Mouse (Mus musculus): Measurements from ENCODE around the gene Wdr34. TPM values are rescaled to one million over a fixed set of nuclear protein-coding genes. Genes with fewer than 3 reads are reported as not detected.
"Not testable (repeated sequence)": the region's sequence is repeated elsewhere in the genome, so short reads cannot be mapped to it uniquely, and the experiment has no call there.

Gene Wdr34
- total RNA-seq, 2 experiments from 2014 or later = 7.2 TPM

DNA sequence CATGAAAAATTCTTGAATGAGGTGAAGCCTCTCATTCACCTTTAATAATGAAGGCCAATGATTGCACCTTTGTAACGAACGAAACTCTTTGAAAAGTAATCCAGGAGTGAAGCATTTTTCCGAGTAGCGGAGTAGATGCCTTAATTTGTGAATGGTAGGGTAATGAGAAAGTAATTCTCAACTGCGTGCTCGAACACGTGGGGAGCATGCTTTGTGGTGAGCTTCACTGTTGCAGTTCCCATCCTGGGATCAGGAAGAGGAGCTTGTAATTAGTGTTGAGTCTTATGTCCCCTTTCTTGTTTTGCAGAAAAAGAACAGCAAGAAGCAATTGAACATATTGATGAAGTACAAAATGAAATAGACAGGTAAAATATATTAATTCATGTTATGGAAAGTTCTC, 19.3 kb upstream of the Wdr34 start:
- intact Hi-C loops (cut with DNase I) = no loop called here
- no peak for DNase-seq

DNA sequence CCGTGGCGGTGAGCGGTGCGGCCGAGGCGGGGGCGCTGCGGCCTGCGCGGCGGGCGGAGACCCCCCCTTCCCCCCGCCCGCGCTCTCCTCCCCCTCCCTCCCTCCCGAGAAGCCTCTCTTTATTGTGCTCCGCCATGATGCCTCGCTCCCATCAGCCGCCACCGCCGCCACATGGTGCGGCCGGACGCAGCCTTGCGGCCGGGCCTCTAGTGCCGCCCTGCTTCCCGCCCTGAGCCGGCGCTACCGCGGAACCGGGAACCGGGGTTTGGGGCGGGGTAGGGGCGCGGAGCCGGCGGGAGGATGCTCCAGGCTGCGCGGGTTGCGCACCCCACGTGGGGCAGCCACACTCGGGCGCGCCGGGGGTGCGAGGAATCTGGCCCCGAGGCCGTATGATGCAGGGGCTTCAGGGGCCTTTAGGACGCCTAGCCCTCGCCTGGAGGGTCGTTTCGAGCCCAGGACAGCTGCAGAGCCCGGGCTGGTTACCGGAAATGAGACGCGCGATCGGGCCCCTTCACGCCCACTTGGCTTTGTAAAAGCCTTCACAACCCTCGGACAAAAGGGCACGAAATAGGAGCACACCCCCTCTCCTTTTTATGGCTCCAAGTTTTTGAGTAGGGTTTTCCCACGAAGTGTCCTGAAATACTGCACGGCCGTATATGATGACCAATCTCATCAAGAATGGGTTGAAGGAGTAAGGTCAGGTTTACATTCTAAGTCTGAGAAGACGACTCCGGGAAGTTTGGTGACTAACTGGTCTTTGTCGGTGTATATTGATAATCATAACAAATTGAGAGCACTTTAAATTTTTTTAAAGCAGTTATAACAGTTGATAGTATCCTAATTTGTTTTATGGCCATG, 18.6 kb upstream of the Wdr34 start:
- intact Hi-C loops (cut with DNase I) = no loop called here
- peak; percentile 43 to 54 for DNase-seq

DNA sequence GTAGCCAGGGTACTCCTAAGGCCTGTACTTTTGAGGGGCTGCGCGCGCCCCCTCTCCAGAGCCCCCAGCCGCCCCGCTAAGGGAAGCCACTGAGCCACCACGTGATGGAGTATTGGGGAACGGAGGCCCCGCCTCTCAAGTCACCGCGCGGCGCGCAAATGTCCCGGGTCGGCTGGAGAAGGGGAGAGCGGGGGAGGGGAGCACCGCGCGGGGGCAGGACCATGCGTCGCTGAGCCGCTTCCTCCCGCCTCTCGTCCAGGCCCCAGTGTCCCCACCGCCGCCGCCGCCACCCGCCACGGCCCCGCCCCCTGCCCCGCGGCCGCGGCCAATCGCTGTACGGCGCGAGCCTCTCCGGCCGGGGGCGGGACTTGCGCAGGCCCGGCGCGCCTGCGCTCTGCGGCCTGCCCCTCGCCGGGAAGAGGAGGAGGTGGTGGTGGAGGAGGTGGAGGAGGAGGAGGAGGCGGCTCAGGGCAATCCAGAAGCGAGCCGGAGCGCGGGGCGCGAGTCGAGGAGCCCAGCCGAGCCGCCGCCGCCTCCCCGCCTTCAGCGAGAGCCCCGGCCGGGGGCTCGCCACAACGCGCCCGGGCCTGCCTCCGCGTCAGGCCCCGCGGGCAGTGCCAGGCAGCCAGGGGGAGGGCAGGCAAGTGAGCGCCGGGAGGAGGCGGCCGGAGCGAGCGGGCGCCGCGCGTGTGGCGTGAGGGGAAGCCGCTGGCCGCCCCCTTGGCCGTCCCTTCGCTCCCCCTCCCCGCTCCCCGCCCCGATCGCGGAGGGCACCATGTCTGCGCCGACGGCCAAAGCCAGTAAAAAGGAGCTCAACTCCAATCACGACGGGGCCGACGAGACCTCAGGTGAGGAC, 17.6 kb upstream of the Wdr34 start:
- DNase-seq = peak; percentile 96 to 99
- intact Hi-C loops (cut with DNase I) = no loop called here

- intact Hi-C loops (cut with DNase I) = no loop called here
- no peak for DNase-seq
Measured at GRCm38 (mm10) chr2:30064298-30064697, 15.6 kb upstream of the Wdr34 start.

DNA sequence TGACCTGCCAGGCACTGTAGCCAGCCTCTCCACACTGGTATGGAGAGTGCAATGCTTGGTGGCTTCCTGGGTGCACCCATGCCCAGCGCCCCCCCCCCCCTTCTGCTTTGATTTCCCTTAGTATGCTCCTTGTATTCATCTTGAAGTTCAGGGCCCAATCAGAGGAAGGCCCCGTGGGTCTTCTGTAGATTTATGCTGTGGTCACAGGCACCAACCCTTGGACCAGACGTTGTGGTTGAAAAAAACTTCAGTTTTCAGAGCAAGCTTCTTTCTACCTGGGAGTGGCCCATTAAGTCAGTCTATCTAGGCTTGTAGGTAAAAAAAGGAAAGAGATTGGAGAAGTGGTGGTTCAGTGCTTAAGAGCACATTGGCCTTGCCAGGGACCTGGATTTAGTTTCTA, 15.1 kb upstream of the Wdr34 start:
- intact Hi-C loops (cut with DNase I) = no loop called here
- no peak for DNase-seq

DNA sequence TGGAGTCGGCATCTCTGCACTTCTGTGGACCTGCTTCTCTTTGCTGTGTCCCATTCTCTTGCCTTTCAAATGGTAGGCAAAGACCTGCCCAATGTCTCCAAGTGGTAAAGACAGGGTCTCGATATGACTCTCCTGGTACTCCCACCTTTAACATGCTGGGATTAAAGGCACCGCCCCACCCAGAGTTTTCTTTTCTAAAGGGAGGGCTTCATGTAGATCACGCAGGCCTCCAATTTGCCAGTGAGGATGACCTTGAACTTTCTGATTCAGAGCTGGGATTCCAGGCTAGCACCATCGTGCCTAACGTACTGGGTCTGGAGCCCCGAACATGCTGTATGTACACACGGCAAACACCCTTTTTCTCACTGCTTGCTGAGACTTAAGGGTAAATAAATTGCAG, 14.6 kb upstream of the Wdr34 start:
- no peak for DNase-seq
- intact Hi-C loops (cut with DNase I) = no loop called here

- intact Hi-C loops (cut with DNase I) = no loop called here
- DNase-seq = peak; percentile 49 to 61
Measured at GRCm38 (mm10) chr2:30062249-30063093, 13.8 kb upstream of the Wdr34 start.

GRCm38 (mm10) chr2:30061215-30062166, 12.8 kb upstream of the Wdr34 start:
- peak; percentile 39 to 43 for DNase-seq
- intact Hi-C loops (cut with DNase I) = no loop called here

GRCm38 (mm10) chr2:30058418-30058817, 9.7 kb upstream of the Wdr34 start:
- intact Hi-C loops (cut with DNase I) = no loop called here
- DNase-seq = no peak

GRCm38 (mm10) chr2:30057223-30057904, 8.7 kb upstream of the Wdr34 start, which contains the start of gene Set:
Set (plus strand) TSS chr2:30057378.
- DNase-seq = no peak
- intact Hi-C loops (cut with DNase I) = no loop called here

- intact Hi-C loops (cut with DNase I) = no loop called here
- no peak for DNase-seq
Measured at GRCm38 (mm10) chr2:30056736-30057135, 8.1 kb upstream of the Wdr34 start.

DNA sequence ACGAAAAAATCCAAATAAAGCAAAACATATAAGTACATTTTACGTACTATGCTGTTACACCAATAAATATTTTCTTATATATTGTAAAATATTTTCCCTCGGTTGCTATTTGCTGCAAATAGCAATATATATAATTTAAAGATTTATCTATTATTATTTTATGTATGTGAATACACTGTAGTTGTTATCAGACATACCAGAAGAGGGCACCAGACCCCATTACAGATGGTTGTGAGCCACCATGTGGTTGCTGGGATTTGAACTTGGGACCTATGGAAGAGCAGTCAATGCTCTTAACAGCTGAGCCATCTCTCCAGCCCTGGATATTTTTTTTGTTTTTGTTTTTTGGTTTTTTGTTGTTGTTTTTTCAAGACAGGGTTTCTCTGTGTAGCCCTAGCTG, 6.6 kb upstream of the Wdr34 start:
- DNase-seq; intact Hi-C loops (cut with DNase I): not testable (repeated sequence)

GRCm38 (mm10) chr2:30051992-30052761, 3.5 kb upstream of the Wdr34 start:
- intact Hi-C loops (cut with DNase I) = no loop called here
- DNase-seq = no peak

DNA sequence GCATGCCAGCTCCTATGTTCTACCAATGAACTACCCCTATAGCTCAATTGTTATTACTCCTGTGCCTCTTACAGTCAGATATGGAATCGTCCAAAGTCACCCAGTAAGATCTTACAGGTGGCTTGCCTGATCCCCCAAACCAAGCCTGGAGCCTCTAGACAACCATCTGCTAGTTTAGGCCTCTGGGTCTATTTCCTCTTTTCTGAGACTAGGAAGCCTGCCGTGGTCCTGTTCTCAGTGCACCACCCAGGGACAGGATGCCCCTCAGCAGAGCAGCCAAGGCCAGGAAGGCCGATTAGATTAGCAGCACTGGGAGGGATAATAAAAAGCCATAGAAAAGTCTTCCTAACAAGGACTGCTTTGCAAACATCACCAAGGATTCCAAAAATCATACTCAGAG, 1.1 kb upstream of the Wdr34 start:
- intact Hi-C loops (cut with DNase I) = no loop called here
- no peak for DNase-seq

DNA sequence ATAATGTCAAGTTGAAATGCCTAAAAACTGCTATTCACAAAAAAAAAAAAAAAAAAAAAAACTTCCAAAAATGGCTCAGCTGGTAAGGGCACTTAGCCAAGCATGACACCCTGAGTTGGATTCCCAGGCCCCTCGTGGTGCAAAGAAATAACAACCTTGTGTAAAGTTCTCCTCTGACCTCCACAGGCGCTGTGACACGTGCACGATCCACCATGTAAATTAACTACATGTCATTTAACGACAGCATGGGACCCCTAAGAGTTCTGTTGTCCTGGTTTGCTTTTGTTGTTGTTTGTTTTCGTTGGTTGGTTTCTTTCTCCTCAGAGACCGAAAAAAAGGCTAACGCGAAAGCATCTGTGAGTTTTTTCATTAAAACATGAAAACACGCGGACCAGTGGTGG, 580 bp downstream of the Wdr34 start:
- intact Hi-C loops (cut with DNase I) = no loop called here

DNA sequence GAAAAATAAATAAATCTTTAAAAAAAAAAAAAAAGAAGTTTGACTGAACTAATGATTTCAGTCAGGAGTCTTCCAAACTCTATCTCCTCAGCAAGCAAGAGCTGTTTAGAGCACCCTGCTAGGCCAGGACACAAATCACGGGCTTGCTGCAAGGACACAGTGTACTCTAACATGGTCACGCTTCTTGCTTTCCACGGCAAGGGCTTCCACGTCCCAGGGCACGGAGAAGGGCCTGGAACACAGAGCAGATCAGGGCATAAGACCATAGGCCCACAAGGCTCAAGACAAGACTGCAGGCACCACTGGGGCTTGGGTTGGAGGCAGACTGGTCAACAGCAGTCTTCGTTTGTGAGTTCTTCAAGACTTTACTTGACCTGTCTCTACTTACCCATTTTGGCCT, 1.6 kb downstream of the Wdr34 start:
- no peak for DNase-seq
- intact Hi-C loops (cut with DNase I) = no loop called here

More for the DNA sequence above, 580 bp downstream of the Wdr34 start:
- DNase-seq = no peak

DNA sequence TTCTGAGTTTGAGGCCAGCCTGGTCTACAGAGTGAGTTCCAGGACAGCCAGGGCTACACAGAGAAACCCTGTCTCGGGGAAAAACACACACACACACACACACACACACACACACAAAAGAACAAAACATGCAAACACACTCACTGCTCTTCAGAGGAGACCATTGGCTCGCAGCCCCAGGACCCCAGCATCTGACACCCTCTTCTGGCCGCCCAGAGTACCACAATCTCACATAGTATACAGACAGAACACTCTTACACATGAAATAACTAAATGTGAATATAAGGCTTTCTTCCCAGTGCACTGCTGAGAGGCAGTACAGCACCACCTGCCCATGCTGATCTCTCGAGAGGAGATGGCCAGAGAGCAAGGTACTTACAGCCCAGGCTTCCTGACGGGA, 4.1 kb downstream of the Wdr34 start:
- no peak for DNase-seq
- intact Hi-C loops (cut with DNase I) = no loop called here

DNA sequence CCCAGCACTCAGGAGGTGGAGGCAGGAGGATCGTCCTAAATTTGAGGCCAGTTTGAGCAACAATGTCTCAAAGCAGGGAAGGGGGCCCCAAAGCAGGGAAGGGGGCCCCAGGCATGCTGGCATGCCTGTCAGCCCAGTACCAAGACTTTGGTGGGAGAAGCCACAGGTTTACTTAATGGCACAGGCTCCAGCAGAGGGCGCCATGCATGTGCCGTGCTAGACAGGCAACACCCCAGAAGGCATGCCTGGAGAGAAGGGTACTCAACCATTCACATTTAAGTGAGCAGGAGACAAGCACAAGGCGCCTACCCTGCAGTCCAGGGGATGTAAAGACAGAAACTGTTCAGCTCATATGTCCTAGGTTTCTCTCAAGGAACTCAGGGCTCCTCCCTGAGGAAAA, 6.2 kb downstream of the Wdr34 start:
- intact Hi-C loops (cut with DNase I) = loop anchor here (2.0 kb wide), 1 partner anchor 54 kb away; no protein-coding TSS in a partner anchor
- peak; percentile 81 to 90 for DNase-seq
